Mouse (Mus musculus) limb, embryonic 11.5 days (tissue): Measurements from ENCODE around the gene Rdh16f1. TPM values are rescaled to one million over a fixed set of nuclear protein-coding genes. Genes with fewer than 3 reads are reported as not detected.
A peak's percentile ranks its signal among the peaks of the same experiment; 100 is the strongest.

Experiments used
- ATAC-seq: fragments of 200-750 bp; cut with Nextera tagmentation; 2 replicates; pipeline ENCODE4 v1.8.0; 2017; ENCODE audit warnings: low read depth; ENCODE audit not compliant: insufficient number of reproducible peaks, low FRiP score, low TSS enrichment
- DNase-seq: peaks from one replicate; pipeline ENCODE4 v3.0.0-alpha.2; 2015; ENCODE audit warnings: low spot score
- H3K27ac ChIP-seq: fragments of 300-500 bp; sonication (generic); replicated peaks from 2 replicates; pipeline ENCODE4 v1.5.1; 2014; ENCODE audit warnings: low read depth, mild to moderate bottlenecking, low read length
- H3K27me3 ChIP-seq: fragments of 300-500 bp; sonication (generic); 2 replicates; pipeline ENCODE4 v1.6.1; 2014; ENCODE audit warnings: mild to moderate bottlenecking, low read length, mixed read lengths; ENCODE audit not compliant: control insufficient read depth, insufficient read depth
- H3K36me3 ChIP-seq: fragments of 300-500 bp; sonication (generic); 2 replicates; pipeline ENCODE4 v1.6.1; 2014; ENCODE audit warnings: mild to moderate bottlenecking, low read length, moderate library complexity, mixed read lengths; ENCODE audit not compliant: control insufficient read depth, insufficient read depth
- H3K4me1 ChIP-seq: fragments of 300-500 bp; sonication (generic); 2 replicates; pipeline ENCODE4 v1.6.1; 2014; ENCODE audit warnings: low read length, mixed read lengths; ENCODE audit not compliant: control insufficient read depth, insufficient read depth
- H3K4me2 ChIP-seq: fragments of 300-500 bp; sonication (generic); 2 replicates; pipeline ENCODE4 v1.6.1; 2014; ENCODE audit warnings: low read depth, mild to moderate bottlenecking, moderate library complexity; ENCODE audit not compliant: severe bottlenecking
- H3K4me3 ChIP-seq: fragments of 300-500 bp; sonication (generic); 2 replicates; pipeline ENCODE4 v1.5.1; 2014; ENCODE audit warnings: low read depth, low read length
- H3K9ac ChIP-seq: fragments of 300-500 bp; sonication (generic); 2 replicates; pipeline ENCODE4 v1.6.1; 2014; ENCODE audit warnings: mild to moderate bottlenecking, low read length
- H3K9me3 ChIP-seq: fragments of 300-500 bp; sonication (generic); 2 replicates; pipeline ENCODE4 v1.6.1; 2016; ENCODE audit warnings: low read length; ENCODE audit not compliant: control insufficient read depth
- WGBS: fragments of 180-500 bp; shearing (Covaris S2); extraction: QIAGEN DNeasy Blood & Tissue Kit; methylation state at CpG from one replicate; pipeline ENCODE4 v1.1.7; 2014; 5-methylcytosine and 5-hydroxymethylcytosine counted together
- polyA plus RNA-seq: library from polyadenylated mRNA; unstranded; fragments of >200 nt; fragmentation: Nextera tagmentation; extraction: Ambion mirVana; gene quantifications from 2 replicates; pipeline ENCODE4 v1.2.1, GENCODE M21; 2014

The Rdh16f1 gene
- polyA plus RNA-seq, 1 experiment from 2014 or later, result not detected

DNA sequence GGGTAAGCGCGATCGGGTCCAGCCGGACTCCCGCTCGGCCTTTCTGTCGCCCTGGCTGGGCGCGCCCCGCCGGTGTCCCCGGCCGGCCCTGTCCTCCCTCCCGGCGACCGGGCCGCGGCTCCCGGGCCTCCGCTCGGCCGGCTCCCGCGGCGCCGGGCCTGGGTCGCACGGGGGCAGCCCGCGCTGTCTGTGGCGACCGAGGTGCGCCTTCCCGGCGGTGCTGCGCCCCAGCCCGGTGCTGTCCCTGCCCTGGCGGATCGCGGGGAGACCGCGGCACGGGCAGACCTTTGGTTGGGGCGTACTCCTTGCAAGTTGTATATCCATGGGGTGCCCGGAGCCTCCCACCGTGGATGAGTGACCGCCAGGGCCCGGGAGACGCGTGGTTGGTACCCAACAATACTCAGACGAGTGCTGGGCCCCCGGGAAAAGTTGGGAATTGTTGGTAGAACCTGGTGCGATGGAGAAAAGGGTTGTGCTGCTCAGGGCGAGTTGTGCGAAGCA lies 19.9 kb upstream of the Rdh16f1 start:
- DNase-seq (peak; percentile 70), ATAC-seq (peak; percentile 50; the same call in 1 of the 2 replicates)
- under 1% methylated on average over 44 of the region's 55 CpGs for WGBS
- Histone ChIP-seq H3K9ac (peak overlapping the region; percentile 98), H3K27ac (peak overlapping the region; percentile 73), H3K4me1 (no peaks in the 10 kb centered on the region), H3K4me3 (peak overlapping the region; percentile 89), H3K9me3 (no peaks in the 10 kb centered on the region), H3K36me3 (peaks cover 29% of the 10 kb centered on the region), H3K4me2 (peak overlapping the region; percentile 77), H3K27me3 (no peaks in the 10 kb centered on the region)

DNA sequence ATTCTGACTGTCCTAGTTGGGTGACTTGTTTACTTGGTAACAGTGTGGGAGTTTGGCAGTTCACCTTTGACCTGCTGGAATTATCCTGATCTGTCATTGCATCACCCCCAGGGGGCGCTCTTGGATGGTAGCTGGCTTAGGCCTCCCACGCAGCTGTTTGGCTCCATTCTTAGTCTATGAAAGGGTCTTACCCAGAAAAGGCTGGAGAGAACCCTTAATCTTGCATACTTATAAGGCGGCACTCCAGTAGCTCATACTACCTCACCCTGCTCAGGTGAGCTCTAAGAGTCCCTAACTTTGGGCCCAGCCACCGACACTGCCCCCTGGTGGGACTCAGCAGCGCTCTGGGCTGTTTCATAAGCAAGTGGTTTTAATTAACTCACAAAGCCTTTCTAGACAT lies 14.9 kb upstream of the Rdh16f1 start:
- Histone ChIP-seq H3K36me3 (peaks cover 40% of the 10 kb centered on the region), H3K4me1 (no peaks in the 10 kb centered on the region), H3K9me3 (no peaks in the 10 kb centered on the region), H3K27ac (no peak overlapping the region), H3K27me3 (no peaks in the 10 kb centered on the region), H3K4me2 (no peak overlapping the region), H3K9ac (no peak overlapping the region), H3K4me3 (no peak overlapping the region)
- 64% methylated on average over 5 of the region's 5 CpGs for WGBS
- DNase-seq (peak; percentile 62), ATAC-seq (no peak)

DNA sequence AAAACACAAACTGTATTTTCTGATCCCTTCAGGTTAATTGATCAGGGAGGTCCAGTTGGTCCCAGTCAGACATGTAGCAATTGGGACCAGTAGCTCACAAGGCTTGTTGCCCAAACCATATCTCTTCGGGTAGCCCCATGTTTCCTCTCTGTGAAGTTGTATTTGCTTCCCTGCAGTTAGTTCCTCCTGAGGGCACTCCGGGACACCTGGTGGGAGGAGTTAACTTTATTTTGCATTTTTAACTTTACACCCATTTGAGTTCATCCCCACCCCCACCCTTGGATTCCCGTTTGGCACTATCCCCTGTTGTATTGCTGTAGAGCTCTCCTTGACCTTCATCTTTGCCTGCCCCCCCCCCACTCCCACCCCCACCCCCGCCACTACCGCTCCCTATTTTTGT lies 13.7 kb upstream of the Rdh16f1 start:
- no peaks in the 10 kb centered on the region for H3K4me1 ChIP-seq
- peaks cover 40% of the 10 kb centered on the region for H3K36me3 ChIP-seq
- no peaks in the 10 kb centered on the region for H3K27me3 ChIP-seq
- H3K9ac ChIP-seq, result no peak overlapping the region
- no peaks in the 10 kb centered on the region for H3K9me3 ChIP-seq
- 75% methylated on average over 5 of the region's 5 CpGs for WGBS
- DNase-seq, result no peak
- H3K4me3 ChIP-seq, result no peak overlapping the region
- H3K27ac ChIP-seq, result no peak overlapping the region
- ATAC-seq, result no peak
- H3K4me2 ChIP-seq, result no peak overlapping the region

DNA sequence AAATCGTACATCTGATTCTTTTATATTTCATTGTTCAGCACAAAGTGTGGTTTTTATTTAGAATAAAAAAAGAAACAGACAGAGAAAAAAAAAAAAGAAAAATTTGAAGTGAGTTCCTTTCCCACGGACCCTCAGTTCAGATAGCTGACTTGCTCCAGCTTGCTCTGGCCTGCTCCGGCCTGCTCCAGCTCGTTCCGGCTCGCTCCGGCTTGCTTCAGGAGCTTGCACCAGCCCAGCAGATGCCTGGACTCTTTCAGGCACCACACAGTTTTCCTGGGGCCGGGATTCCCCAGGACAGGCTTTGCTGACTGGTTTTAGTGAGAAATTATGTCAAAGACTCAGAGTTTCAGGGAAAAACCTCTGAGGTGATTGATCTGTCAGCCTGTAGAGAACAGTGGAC lies 12.3 kb upstream of the Rdh16f1 start:
- Histone ChIP-seq H3K36me3 (peaks cover 33% of the 10 kb centered on the region), H3K9me3 (no peaks in the 10 kb centered on the region), H3K9ac (no peak overlapping the region), H3K27me3 (no peaks in the 10 kb centered on the region), H3K4me1 (no peaks in the 10 kb centered on the region), H3K27ac (no peak overlapping the region), H3K4me2 (no peak overlapping the region), H3K4me3 (no peak overlapping the region)
- DNase-seq (no peak), ATAC-seq (no peak)
- WGBS, result 90% methylated on average over 8 of the region's 8 CpGs

DNA sequence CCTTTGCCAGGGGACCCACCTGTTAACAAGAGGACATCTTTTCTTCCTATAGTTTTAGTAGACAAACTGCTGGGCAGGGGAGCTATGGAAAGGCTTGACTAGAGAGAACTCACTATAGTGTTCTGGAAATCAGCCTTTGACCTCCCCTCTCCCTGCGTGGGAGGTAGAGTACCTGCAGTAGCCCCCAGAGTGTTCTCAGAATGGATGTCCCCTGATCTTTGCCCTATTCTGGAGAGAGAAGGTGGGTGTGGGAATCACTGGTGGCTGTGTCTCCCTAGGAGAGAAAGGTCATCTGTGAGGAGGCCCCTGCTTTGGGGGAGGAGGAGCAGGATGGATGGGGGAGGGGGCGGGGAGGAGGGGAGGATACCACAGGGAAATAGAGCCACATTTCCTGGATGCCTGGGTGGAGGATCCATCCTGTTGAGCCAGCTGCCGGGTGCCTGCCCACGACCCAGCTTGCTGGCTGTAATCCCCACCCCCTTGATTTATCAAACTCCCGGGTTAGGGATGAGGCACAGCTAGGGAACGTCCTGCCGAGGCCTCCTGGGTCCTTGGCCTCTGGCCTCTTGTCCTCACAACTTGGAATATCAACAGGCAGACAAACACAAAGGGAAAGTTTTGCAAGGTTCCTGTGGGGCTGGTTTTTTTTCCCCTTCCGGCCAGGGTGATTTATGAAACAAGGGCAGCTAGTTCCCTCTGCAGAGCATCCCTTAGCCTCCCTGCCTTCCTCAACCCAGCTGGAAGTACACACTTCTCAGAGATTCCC lies 10.6 kb upstream of the Rdh16f1 start:
- Histone ChIP-seq H3K4me2 (no peak overlapping the region), H3K4me1 (no peaks in the 10 kb centered on the region), H3K4me3 (no peak overlapping the region), H3K27ac (no peak overlapping the region), H3K36me3 (peaks cover 16% of the 10 kb centered on the region), H3K27me3 (no peaks in the 10 kb centered on the region), H3K9me3 (no peaks in the 10 kb centered on the region), H3K9ac (no peak overlapping the region)
- no peak for DNase-seq
- 8% methylated on average over 8 of the region's 8 CpGs for WGBS
- ATAC-seq, result no peak

DNA sequence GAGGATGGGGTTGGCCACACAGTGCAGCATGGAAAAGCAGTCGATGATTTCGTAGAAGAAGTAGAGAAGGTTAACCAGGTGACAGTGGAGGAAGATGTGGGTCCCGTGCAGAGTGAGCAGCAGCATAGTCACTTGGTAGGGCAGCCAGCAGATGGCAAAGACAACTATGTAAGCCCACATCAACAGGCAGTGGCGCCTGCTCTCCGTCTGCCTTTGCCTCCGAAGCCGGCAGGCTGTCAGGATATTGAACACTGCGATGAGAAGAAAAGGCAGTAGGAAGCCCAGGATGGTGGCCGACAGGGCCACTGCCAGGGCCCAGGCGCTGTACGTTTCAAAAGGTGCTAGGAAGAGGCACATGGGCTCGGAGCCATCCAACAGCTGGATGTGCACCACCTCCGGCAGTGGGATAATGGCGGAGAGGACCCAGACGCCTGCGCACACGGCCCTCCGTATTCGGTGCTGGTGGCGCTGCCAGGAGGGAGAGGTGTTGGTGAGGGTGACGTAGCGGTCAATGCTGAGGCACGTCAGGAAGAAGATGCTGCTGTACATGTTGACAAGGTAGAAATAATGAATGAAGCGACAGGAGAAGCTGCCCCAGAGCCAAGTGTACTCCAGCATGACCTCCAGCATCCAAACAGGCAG lies 9.3 kb upstream of the Rdh16f1 start:
- peaks cover 7% of the 10 kb centered on the region; the same call in 1 of the 2 replicates for H3K36me3 ChIP-seq
- no peak overlapping the region for H3K27ac ChIP-seq
- H3K4me3 ChIP-seq, result no peak overlapping the region
- H3K4me1 ChIP-seq, result no peaks in the 10 kb centered on the region
- no peaks in the 10 kb centered on the region for H3K9me3 ChIP-seq
- no peaks in the 10 kb centered on the region for H3K27me3 ChIP-seq
- DNase-seq (no peak), ATAC-seq (no peak)
- WGBS, result 47% methylated on average over 24 of the region's 24 CpGs
- H3K4me2 ChIP-seq, result no peak overlapping the region; the same call in 1 of the 2 replicates
- no peak overlapping the region for H3K9ac ChIP-seq

DNA sequence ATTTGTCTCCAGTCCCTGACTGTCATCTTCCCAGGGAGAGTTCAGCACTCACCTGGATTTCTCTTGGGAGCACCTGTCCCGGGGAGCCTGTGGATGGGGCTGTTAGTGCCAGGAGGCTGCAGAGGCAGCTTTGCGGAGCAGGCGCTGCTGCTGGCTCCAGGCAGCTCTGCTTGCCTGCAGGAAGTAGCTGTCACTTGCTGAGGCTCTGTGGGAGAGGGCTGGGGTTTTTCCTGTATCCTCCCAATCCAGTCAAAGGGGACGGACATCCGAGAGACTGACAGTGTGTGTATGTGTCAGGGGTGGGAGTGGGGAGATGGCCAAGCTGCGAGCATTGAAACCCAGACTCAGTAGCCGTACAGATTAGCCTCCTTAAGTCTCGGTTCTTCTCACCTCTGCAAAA lies 8.0 kb upstream of the Rdh16f1 start, which contains the start of gene Gpr182:
Gene Gpr182, minus strand, starts transcription at position 185 of the 400 bp plus-strand sequence.
- H3K4me2 ChIP-seq, result no peak within 1 kb of the TSS
- H3K4me1 ChIP-seq, result no peaks in the 10 kb centered on the region
- 55% methylated on average over 8 of the region's 8 CpGs for WGBS
- H3K27ac ChIP-seq, result no peak within 1 kb of the TSS
- no peak for DNase-seq
- ATAC-seq, result no peak
- H3K27me3 ChIP-seq, result no peaks in the 10 kb centered on the region
- H3K4me3 ChIP-seq, result no peak within 1 kb of the TSS
- H3K9ac ChIP-seq, result no peak within 1 kb of the TSS
- no peaks in the 10 kb centered on the region for H3K9me3 ChIP-seq
- H3K36me3 ChIP-seq, result peaks cover 4% of the 10 kb centered on the region; the same call in 1 of the 2 replicates

DNA sequence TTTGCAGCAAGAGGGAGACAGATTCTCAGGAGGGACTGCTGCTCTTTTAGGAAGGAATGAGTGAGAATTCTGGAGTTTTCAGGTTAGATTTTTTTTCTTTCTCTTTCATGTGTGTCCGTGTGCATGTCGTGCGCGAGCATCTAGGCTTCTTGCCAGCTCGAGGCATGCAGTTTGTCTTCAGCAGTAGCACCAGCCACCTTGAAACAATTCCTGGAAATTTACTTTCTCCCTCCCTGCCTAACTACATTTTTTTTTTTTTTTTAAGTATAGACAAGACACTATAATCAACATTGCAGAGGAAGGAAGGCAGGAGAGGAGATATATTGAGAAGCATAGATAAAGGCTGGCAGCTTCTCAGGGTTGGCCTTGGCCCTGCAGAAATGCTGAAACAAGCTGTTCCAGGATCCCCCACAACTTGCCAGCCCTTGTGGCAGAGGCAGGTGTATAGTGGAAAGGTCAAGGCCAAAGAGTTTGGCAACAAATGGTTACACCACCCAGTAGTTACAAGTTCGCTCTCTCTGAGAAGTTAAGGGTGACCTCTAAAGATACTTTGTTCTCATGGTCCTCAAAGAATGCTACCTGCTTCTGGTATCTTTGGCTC lies 4.9 kb upstream of the Rdh16f1 start:
- Histone ChIP-seq H3K9me3 (no peaks in the 10 kb centered on the region), H3K36me3 (no peaks in the 10 kb centered on the region), H3K27me3 (no peaks in the 10 kb centered on the region), H3K9ac (no peak overlapping the region), H3K4me1 (no peaks in the 10 kb centered on the region), H3K27ac (no peak overlapping the region), H3K4me3 (no peak overlapping the region), H3K4me2 (no peak overlapping the region)
- no peak for ATAC-seq
- no peak for DNase-seq
- 85% methylated on average over 6 of the region's 6 CpGs for WGBS
